Mouse (Mus musculus): ENCODE results near the gene Cfap58. TPM values are rescaled to one million over a fixed set of nuclear protein-coding genes. Genes with fewer than 3 reads are reported as not detected.

Cfap58 gene
- total RNA-seq, 2 experiments from 2014 or later, result not detected

DNA sequence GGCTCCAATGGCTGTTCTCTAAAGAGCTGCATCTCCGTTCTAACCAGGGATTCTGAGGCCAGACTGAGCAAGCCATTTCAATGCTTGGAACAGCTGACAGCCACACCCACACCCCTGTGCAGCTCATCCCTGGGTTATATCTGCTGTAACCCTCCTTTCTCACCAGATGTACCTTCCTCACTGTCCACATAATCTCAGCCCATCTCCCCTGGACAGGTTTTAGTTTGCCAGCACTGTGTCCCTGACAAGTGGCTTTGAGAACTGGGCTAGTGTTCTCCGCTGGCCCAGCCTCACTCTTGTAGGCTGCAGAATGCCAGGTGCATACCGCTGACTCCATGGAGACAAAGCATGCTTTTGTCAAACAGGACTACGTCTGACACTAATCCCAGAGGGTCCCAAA lies 20.1 kb upstream of the Cfap58 start:
- no peak for DNase-seq (ENCODE audit: low spot score)

DNA sequence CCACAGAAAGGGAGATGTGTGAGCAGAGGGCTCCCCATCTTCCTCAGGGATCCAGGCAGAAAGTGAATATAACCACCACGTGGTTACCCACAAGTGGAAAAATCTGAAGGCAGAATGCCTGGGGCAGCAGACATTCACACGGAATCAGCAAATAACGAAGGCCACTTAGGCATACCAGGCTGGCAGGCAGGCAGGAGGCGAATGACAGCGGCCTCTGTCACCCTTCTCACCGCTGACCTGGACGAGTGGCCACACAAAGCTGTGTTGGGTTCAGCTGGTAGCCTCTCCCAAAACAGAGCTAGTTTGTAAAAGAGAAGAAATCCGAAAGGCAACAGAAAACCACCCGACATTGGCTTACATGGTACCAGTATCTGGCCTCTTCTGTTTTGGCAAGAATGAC lies 19.5 kb upstream of the Cfap58 start:
- DNase-seq (ENCODE audit: low spot score), result no peak

DNA sequence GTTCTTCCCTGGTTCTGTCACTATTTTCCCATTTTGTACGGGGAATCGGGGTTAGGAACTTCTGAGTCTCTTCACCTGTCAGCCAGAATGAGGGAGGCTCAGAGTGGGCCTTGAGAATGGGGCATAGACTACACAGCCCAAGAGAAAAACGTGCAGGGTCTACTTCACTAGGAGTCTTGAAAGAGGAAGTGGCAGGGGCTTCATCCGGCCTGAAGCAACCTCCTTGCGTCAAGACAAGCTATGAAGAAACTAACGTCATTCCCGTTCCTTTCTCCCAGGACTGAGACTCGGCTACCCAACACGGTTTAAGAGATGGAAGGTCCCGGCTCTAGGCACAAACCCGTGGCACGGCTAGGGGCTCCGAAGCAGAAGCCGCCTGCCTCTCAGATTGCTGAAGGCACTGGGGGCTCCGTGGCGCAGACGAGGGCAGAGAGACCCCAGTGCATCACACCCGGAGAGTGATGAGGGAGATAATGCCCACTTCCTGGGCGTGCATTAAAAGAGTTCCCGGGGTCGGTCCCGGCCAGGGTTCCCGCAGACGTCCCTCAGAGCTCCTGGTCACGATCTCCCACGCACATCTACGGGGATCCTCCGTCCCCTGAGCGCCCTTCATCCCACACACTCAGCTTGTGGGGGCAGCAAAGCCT lies 18.9 kb upstream of the Cfap58 start:
- DNase-seq (ENCODE audit: low spot score), result no peak

DNA sequence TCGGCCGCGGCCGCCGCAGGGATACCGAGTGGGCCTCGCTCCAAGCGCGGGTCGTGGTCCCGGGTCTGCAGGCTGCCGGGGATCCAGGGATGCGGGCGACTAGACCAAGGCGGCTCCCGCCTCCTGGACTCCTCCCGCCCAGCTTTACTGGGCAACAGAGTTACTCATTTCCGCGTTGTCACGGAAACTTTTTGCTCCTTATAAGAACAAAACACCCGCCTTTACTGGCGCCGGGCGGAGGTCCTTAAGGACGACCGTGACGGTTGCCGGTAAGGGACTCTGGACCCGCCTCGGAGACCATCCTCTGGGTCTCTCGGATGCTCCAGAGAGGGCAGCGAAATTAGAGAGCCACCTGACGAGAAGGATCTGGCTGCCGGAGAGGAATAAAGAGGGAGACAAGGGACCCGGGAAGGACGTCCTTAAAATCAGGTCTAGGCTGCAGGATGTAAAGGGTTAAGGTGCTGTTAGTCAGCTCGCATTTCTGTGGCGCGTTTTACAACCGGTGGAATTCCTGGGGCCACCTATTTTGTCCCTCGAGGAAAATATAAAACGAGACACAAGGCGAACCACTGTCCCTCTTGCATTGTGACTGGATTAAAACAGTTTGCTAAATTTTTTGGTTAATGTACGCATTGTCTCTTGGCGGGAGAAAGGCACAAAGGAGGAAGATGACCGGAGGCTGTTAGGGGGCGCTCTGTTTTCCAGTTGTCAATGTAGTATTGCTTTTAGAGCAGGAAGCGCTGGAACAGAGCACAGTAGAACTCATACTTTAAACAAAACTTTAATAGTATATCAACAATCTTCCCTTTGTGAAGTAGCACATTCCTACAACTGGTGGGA lies 18.1 kb upstream of the Cfap58 start, which contains the start of the genes Cfap43 and Itprip:
Cfap43 (minus strand) TSS at position 162 of the 840 bp plus-strand sequence.
Itprip (minus strand) TSS at position 174 of the 840 bp plus-strand sequence.
- DNase-seq (ENCODE audit: low spot score), result peak; percentile 78

DNA sequence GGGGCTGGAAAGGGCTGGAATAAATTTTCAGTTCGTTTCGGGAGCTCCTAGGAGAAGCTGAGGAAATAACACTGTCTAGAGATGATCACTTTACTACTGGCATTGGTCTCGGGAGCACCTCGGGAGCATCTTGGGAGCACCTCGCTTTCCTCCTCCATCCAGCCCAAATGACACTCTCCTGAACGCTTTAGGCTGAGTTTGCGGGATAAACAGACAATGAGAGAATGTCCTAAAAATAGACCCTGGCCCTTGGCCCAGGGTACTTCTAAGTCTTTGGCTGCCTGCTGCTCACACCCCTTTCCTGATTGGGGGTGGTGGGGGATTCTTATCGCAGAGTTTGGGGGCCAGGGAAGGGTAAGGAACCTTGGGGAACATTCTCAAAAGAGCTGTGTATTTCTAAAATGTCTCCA lies 17.5 kb upstream of the Cfap58 start:
- no peak for DNase-seq (ENCODE audit: low spot score)

DNA sequence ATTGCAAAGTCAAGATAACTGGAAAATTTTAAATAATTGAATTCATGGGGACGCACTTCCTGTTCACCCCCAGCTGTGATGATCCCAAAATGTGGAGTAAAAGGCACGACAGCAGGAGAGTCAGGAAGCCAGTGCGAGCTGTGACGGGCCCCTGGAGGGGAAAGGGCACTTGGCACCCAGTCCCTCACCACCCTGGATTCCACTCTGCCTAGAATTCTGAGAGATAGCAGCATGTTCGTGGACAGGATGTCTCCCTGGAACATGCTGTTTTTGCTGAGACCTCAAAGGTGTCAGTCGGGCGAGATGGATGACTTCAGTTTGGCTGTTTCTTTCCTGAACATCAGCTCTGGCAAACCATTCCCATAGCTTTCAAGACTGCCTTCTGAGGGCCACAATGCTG lies 11.7 kb upstream of the Cfap58 start:
- DNase-seq (ENCODE audit: low spot score), result no peak

DNA sequence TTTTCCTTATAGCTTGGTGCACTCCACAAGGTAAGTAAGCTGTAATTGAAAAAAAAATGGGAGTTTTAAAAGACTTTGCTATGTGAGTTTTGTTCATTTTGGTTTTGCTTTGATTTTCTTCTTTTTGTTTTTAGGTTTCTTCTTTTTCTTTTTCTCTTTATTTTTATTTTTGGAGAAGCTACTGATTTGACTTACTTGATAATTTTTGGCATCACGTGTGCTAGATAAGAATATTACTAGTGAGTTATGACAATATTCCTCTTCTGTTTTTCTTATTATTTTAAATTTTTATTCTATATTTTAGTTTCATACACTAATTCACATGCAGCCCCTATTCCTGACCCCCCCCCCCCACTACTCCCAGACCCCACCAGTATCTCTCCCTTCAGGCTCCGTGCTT lies 10.4 kb upstream of the Cfap58 start:
- DNase-seq (ENCODE audit: low spot score), result no peak

DNA sequence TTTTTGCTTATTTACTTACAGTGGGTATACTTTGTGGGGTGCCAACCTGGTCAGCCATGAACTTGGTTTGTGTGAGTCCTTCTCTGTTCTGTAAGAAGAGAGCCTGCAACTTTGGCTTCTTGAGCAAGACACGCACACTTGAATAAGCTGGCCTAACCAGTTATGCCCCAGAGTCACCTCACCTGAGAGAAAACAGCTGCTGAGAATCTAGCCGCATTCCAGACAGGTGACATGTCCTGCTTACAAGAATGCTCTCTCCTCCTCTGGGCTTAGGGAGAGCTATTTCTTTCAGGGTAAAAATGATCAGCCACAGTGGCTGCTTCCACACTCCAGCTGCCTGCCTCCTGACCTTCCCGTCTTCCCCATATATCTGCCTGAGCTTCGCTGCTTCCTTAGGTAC lies 8.4 kb upstream of the Cfap58 start:
- DNase-seq (ENCODE audit: low spot score), result no peak

DNA sequence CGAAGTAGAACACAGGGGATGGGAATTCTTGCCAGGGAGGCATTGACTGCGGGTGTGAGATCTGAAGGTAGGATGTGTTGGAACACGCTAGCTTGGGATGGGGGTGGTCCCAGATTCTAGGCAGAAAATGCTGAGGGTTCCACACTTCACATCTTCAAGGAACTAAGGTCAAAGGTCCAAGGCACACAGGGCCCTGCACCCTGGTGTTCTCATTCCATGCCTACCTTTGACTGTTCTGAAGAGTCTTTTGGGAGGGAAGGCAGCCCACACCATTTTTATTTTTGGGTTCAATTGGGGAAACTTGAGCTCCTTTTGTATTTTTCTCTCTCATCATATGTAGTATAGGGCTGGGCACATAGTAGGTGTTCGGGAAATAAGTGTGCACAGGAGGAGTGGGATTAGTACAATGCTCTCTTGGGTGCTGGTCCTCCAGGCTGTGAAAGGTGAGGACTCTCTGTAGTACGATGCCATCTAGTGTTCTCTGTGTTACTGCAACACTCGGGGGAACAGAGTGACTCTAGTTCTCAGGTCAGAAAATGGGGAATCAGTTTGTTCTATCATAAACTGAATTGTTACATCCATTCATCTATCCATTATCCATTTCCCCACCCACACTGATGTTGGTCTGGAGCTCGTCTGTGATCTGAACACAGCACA lies 5.4 kb upstream of the Cfap58 start:
- peak; percentile 19 for DNase-seq (ENCODE audit: low spot score)

DNA sequence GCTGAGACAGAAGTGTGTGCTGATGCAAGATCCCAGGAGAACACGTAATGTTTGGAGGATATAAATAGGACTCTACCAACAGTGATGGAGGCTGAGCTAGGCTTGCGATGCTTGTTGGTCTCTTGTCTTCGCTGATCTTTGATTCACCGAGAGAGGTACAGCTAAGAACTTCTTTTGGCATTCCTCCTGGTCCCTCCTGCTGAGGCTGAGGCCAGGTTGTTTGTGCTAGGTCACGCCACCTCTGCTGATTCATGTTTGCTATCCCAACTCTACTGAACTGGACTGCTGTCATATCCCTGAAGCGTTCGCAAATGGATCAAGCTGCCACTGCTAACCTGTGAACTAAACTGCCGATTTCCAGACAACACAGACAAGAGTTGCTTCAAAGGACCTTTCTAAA lies 3.3 kb upstream of the Cfap58 start:
- no peak for DNase-seq (ENCODE audit: low spot score)

DNA sequence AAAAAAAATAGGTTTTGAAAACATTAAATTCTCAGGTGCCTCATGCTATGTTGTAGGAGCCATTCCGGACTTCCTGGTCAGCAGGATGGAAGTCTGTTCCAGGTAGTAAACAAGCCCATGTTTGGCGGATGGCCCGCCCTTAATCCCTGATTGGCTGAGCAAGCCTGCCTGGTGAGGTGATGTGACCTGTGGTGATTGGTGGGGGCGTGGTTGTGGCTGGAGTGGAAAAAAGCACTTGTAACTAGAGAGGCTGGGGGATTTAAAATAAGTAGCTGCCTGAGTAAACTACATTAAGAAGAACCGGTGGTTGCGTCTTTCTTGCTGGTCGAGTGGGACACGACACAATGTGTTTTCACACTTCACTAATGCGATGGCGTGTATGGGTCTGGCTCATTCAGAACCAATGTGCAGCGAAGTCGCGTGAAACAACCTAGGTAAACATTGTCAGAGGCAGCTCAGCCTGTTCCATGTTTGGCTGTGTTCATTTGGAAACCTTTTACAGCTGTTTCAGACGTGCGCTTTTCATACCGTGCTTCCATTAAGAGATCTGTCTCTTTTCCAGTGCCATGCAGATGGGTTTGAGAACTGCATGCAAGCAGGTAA lies 2.7 kb upstream of the Cfap58 start:
- DNase-seq (ENCODE audit: low spot score), result no peak

DNA sequence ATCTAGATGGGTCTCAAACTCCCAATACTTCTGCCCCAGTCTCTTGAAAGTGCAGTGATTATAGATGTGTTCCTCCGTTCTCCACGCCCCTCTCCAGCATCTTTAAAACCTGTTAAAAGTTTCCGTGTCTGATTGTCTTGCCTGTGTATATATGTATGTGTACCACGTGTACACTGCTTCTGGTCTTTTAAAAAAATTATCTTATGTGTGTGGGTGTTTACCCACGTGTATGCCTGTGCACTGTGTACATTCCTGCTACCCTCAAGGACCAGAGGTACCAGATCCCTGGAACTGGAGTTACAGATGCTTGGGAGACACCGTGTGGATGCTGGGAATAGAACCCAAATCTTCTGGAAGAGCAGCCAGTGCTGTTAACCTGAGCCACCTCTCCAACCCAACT lies 1.9 kb upstream of the Cfap58 start:
- DNase-seq (ENCODE audit: low spot score), result no peak

DNA sequence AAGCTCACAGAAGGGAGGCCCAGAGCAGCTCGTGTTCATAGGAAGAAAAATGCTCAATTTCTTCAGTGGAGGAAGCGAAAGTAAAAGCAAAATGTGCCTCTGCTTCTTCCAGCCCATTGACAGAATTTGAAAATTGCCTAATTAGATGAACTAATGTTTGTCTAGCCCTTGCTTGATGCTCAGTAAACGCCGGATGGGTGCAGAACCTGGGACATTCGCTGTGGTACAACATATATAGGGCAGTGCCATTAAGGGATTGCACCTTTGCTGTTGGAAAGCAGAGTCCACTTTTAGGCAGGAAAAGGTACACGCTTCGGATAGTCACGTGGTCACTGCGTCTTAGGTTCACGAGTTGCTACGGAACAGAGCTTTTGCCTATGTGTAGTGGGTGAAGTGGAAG lies 985 bp upstream of the Cfap58 start:
- DNase-seq (ENCODE audit: low spot score), result no peak

DNA sequence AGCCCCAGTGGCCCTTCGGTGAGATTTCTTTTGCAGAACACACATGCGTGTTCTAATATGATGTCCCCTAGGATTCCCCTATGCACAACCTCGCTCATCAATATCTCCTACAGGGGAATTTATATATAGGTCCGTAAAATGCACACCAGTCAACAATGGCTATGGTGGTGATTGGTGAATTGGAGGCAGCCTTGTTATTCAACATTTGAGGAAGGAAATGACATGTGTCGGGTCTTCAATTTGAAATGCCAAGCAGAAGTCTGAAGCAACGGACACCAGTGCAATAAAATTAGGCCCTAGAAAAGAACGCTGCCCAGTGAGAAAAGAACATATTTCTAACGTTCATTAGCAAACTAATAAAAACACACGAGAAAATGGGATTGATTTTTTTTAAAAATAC lies 537 bp upstream of the Cfap58 start:
- DNase-seq (ENCODE audit: low spot score), result no peak

DNA sequence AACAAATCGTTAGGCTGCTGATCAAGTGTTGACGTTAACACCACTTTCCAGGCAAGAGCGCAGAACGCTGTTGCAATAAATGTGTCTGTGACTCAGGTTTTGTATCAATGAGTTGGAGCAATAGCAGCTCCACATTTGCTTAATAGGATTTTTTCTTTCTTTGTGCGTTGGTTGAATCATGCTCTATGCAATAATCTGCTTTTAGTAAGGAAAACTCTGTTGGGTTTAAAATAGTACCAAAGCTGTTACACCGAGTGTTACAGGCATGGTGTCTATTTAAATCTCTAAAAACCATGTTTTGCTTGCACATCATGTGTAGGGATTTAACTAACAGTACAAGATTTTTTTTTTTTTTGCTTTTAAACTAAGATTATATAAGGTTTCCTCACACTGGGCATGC lies 1.9 kb downstream of the Cfap58 start:
- DNase-seq (ENCODE audit: low spot score), result no peak

DNA sequence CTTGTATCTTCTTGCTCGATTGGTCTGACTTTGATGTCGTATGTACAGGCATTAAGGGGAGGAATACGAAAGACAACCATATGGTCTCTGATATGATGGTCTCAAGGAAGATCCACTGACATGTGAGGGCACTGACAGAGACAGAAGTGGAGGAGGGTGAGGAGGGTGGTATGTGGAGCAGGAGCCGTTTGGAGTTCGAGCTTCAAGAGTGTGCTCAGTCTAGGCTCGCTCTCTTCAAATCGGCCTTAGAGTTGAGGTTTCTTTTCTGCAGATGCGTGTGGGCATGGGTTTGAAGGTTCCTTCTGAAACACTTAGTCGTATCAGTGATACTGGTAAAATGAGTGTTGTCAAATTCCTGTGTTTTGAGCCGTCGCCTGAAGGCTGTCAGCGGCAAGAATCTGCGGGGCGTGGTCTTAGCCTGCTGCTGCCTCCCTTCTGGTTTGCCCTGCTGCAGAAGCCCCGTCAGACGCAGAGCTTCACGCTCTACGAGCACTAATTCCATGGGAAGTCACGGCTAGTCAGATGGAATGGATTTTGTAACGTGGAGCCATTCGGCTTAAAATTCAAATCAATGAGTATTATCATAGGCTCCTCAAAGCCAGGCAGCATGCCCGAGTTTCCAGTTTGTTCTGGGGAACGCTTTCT lies 9.5 kb downstream of the Cfap58 start:
- no peak for DNase-seq (ENCODE audit: low spot score)

DNA sequence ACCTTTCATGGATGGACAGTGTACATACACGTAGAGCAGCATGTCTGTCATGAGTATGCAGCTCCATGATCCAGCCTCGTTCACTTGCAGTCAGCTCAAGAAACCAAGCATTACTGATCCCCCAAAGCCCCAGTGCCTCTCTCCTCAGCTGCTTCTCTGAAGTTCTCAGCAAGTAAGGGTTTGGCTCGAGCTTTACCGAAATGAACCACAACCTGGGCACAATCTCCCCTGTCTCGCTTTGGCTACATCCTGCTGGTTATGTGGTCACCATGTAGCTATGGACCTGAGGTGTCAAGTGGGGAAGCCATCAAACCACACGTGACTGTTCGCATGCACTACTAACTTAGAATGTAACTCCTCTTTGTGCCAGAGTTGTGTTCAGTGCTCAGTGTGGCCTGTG lies 13.5 kb downstream of the Cfap58 start:
- no peak for DNase-seq (ENCODE audit: low spot score)

DNA sequence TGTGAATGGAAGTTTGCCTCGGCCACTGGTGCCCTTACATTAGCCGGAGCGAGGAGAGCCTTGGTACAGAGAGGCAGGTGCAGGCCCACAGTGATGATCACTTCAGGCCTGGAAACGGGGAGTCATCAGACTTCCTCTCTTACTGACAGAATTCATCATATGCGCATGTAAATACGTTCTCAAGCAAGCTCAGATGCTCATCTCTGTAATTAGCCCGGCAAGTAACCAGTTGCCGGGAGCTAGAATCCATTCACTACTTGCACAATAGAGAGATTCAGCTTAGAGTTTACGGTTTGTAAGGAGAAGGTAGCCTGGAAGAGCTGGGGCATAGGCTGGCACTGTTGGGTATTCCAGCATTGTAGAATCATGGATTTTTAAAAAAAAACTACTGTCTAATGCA lies 15.7 kb downstream of the Cfap58 start:
- no peak for DNase-seq (ENCODE audit: low spot score)

DNA sequence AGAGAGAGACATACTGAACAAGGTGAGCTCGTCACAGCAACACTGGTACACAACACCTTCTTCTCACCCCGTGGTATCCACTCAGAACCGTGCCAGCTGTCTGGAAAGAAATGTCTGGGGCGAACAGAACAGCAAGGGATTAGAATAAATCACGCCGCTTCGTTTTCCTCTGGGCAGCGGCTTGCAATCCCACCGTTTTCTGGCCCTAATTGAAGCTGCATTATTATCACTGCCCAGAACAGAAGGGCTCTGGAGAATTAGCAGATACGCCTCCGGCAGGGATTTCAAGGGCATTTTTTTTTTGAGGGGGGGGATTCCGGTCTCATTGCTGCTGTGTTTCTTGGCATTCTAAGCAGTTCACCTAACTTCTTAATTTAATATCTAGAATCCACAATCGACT lies 20.7 kb downstream of the Cfap58 start:
- DNase-seq (ENCODE audit: low spot score), result no peak

DNA sequence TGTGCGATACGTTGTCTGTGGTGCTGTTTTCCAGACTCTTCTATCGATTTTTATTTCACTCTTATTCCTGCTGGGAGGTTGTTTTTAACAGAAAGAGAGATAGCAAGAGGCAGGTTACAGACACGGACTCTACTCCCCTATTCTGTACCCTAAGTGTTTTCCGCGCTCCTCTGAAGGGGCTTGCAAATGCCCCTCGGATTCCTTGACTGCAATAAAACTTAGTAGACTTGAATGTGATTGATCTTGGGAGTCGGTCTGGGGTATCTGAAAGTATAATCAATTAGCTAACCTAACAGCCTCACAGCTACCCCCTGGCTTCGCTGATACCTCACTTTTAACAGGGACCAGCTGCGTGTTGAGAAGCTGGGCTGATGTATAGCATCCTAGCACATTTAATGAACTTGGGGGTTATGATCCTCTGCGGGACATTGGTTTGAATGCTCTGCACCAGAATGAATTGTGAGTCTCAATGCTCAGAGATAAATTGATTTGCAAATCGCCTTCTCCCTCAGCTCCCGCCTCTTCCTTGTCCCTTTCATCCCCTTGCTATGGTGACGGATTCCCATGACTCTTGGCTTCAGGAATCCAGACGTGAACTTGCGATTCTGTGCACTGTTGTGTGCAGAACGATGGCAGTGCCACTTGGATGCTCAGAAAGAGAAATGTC lies 31.7 kb downstream of the Cfap58 start:
- DNase-seq (ENCODE audit: low spot score), result no peak

DNA sequence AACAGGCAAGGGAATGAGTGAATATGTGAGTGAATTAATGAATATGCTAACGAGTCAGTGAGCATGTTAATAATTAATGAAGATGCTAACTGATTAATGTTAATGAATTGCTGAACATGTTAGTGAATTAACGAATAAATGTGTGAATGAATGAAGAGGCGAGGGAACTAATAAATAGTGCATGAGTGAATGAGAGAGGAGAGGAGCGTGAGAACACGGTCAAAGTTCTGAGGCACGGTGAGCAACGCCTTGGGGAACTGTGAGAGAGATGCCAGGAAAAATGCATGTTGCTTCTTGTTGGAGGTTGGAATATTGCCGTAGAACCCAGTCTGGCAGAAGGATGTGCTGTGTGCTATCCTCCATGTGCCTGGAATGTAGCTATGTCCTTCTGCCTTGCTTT lies 33.6 kb downstream of the Cfap58 start:
- no peak for DNase-seq (ENCODE audit: low spot score)

Measured in gastrocnemius, adult 18-20 months (tissue).